Mouse (Mus musculus): ENCODE measurements around the gene Ppp1r13l. TPM values are rescaled to one million over a fixed set of nuclear protein-coding genes. Genes with fewer than 3 reads are reported as not detected.

Gene Ppp1r13l
- polyA plus RNA-seq, 1 experiment from 2014 or later: 19.4 TPM

- H3K27ac ChIP-seq (ENCODE audit: poor library complexity, severe bottlenecking): no peak overlapping the region
- H3K4me2 ChIP-seq: no peak overlapping the region
- H3K4me1 ChIP-seq (replicated peaks): peaks cover 46% of the 10 kb centered on the region
- H3K27me3 ChIP-seq (replicated peaks): 0 out of 2 replicates have a peak, but pooled peaks cover under 1% of the 10 kb centered on the region
- H3K36me3 ChIP-seq: no peaks in the 10 kb centered on the region
- H3K9ac ChIP-seq: no peak overlapping the region
- 61% methylated on average over 5 of the region's 5 CpGs for WGBS
- no peak for ATAC-seq (ENCODE audit: insufficient number of reproducible peaks, low FRiP score)
- no peak overlapping the region for H3K4me3 ChIP-seq
- no peaks in the 10 kb centered on the region for H3K9me3 ChIP-seq (replicated peaks)
Measured at GRCm38 (mm10) chr7:19321464-19321863, 38.1 kb upstream of the Ppp1r13l start.

DNA sequence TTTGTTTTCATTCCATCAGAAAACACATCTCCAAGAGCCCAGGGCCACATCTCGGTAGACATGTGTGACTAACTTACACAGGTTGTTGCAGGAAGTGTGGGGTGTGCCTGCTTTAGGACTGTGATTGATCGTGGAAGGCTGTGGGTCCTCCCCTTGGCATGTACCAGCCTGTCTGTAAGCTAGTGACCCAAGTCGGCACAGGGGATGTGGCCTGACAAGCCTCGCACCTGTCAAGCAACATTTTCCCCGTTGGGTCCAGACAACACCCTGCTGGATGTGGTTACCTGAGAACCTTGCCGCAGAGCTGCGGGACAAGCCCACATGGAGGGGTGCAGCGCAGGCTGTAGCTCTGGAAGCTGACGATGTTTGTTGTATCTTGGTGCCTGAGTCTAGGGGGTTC, 37.1 kb upstream of the Ppp1r13l start:
- ATAC-seq (ENCODE audit: insufficient number of reproducible peaks, low FRiP score): no peak
- Histone ChIP-seq H3K9ac (no peak overlapping the region), H3K4me2 (no peak overlapping the region), H3K4me1 (replicated peaks) (peaks cover 49% of the 10 kb centered on the region), H3K27ac (ENCODE audit: poor library complexity, severe bottlenecking) (no peak overlapping the region), H3K27me3 (replicated peaks) (no peaks in the 10 kb centered on the region), H3K9me3 (replicated peaks) (no peaks in the 10 kb centered on the region), H3K36me3 (no peaks in the 10 kb centered on the region), H3K4me3 (no peak overlapping the region)
- 46% methylated on average over 9 of the region's 9 CpGs for WGBS

GRCm38 (mm10) chr7:19324221-19324620, 35.3 kb upstream of the Ppp1r13l start:
- 85% methylated on average over 11 of the region's 11 CpGs for WGBS
- Histone ChIP-seq H3K4me1 (replicated peaks) (peaks cover 53% of the 10 kb centered on the region), H3K4me2 (no peak overlapping the region), H3K4me3 (no peak overlapping the region), H3K9ac (no peak overlapping the region), H3K27me3 (replicated peaks) (no peaks in the 10 kb centered on the region), H3K9me3 (replicated peaks) (peaks cover 3% of the 10 kb centered on the region; the same call in 1 of the 2 replicates), H3K36me3 (no peaks in the 10 kb centered on the region), H3K27ac (ENCODE audit: poor library complexity, severe bottlenecking) (no peak overlapping the region)
- ATAC-seq (ENCODE audit: insufficient number of reproducible peaks, low FRiP score): no peak

DNA sequence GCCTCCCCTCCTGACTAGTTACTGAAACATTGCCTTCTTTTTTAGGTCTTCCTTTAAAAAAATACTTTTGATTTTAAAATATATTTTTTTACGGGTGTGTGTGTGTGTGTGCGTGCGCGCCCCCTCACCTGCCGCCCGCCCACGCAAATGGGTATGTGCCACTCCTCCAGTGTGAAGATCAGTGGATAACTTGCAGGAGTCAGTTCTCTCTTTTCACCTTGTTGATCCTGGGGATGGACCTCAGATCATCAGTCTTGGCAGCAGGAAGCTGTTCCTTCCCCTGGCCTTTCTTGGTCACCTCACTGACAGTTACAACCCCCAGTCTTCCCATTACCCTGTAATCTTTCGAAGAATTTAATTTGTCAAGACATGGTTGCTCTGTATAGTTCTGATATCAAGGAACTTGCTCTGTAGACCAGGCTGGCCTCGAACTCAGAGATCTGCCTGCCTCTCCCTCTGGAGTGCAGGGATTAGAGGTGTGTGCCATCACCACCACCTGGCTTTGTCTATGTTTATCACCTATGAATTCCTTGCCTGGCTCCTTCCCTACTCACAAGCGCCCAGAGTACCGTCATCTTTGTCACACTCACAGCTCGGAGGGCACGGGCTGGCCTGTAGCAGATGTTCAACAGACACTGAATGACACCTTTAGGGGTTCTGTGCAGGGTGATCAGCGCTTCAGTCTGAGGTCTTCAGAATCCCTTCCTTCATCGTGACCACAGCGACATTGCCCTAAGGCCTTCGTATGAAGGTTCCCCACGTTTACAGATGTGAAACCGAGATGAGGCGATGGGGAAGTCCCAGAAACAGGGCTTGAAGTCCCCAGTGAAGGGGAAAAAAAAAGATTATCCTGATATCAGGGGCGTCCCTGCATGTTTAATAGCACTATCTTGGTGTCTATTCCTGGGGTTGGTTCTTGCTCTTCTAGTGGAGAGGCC, 34.0 kb upstream of the Ppp1r13l start:
- Histone ChIP-seq H3K9ac (peak overlapping the region; percentile 63; the same call in 1 of the 2 replicates), H3K4me3 (no peak overlapping the region), H3K36me3 (no peaks in the 10 kb centered on the region), H3K27me3 (replicated peaks) (no peaks in the 10 kb centered on the region), H3K4me1 (replicated peaks) (peaks cover 48% of the 10 kb centered on the region), H3K9me3 (replicated peaks) (peaks cover 3% of the 10 kb centered on the region; the same call in 1 of the 2 replicates), H3K4me2 (peak overlapping the region; percentile 81), H3K27ac (ENCODE audit: poor library complexity, severe bottlenecking) (0 out of 2 replicates have a peak overlapping the region, but pooled peaks have one; percentile 17)
- WGBS: 64% methylated on average over 21 of the region's 21 CpGs
- ATAC-seq (ENCODE audit: insufficient number of reproducible peaks, low FRiP score): no peak

- under 1% methylated on average over 20 of the region's 20 CpGs for WGBS
- Histone ChIP-seq H3K36me3 (no peaks in the 10 kb centered on the region), H3K27ac (ENCODE audit: poor library complexity, severe bottlenecking) (peak overlapping the region; percentile 93), H3K4me3 (peak overlapping the region; percentile 41), H3K9ac (peak overlapping the region; percentile 63), H3K27me3 (replicated peaks) (no peaks in the 10 kb centered on the region), H3K4me1 (replicated peaks) (peaks cover 47% of the 10 kb centered on the region), H3K4me2 (peak overlapping the region; percentile 81), H3K9me3 (replicated peaks) (peaks cover 3% of the 10 kb centered on the region; the same call in 1 of the 2 replicates)
- ATAC-seq (ENCODE audit: insufficient number of reproducible peaks, low FRiP score): peak; percentile 84
Measured at GRCm38 (mm10) chr7:19326359-19326758, 33.2 kb upstream of the Ppp1r13l start.

GRCm38 (mm10) chr7:19327128-19327527, 32.4 kb upstream of the Ppp1r13l start:
- peak overlapping the region; percentile 41 for H3K4me3 ChIP-seq
- H3K27ac ChIP-seq (ENCODE audit: poor library complexity, severe bottlenecking): peak overlapping the region; percentile 93
- H3K36me3 ChIP-seq: no peaks in the 10 kb centered on the region
- 0% methylated on average over 22 of the region's 22 CpGs for WGBS
- H3K4me2 ChIP-seq: peak overlapping the region; percentile 81
- H3K27me3 ChIP-seq (replicated peaks): no peaks in the 10 kb centered on the region
- peaks cover 3% of the 10 kb centered on the region; the same call in 1 of the 2 replicates for H3K9me3 ChIP-seq (replicated peaks)
- peaks cover 48% of the 10 kb centered on the region for H3K4me1 ChIP-seq (replicated peaks)
- peak overlapping the region; percentile 63 for H3K9ac ChIP-seq
- peak; percentile 87 for ATAC-seq (ENCODE audit: insufficient number of reproducible peaks, low FRiP score)

DNA sequence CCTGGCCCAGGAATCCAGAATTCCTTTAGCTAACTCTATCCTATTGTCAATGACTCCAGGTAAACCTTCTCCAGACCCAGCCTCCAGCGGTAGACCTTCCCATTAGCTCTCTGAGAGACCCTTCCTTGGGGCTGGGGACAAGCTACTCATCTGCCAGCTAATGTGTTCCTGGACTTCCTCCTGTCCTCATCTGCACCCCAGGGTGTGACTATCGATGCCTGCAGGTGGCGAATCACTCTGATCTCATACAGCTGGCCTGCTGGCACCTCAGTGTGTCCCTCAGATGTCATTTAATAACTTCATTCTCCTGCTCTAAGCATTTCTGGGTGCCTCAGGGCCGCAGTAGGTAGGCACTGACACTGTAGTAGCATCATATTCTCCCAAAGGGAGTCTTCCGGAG, 31.8 kb upstream of the Ppp1r13l start:
- peaks cover 3% of the 10 kb centered on the region; the same call in 1 of the 2 replicates for H3K9me3 ChIP-seq (replicated peaks)
- H3K9ac ChIP-seq: peak overlapping the region; percentile 63; the same call in 1 of the 2 replicates
- no peak for ATAC-seq (ENCODE audit: insufficient number of reproducible peaks, low FRiP score)
- no peaks in the 10 kb centered on the region for H3K36me3 ChIP-seq
- peak overlapping the region; percentile 81 for H3K4me2 ChIP-seq
- peaks cover 43% of the 10 kb centered on the region for H3K4me1 ChIP-seq (replicated peaks)
- peak overlapping the region; percentile 93 for H3K27ac ChIP-seq (ENCODE audit: poor library complexity, severe bottlenecking)
- no peaks in the 10 kb centered on the region for H3K27me3 ChIP-seq (replicated peaks)
- H3K4me3 ChIP-seq: peak overlapping the region; percentile 41; the same call in 1 of the 2 replicates
- WGBS: 76% methylated on average over 5 of the region's 5 CpGs

DNA sequence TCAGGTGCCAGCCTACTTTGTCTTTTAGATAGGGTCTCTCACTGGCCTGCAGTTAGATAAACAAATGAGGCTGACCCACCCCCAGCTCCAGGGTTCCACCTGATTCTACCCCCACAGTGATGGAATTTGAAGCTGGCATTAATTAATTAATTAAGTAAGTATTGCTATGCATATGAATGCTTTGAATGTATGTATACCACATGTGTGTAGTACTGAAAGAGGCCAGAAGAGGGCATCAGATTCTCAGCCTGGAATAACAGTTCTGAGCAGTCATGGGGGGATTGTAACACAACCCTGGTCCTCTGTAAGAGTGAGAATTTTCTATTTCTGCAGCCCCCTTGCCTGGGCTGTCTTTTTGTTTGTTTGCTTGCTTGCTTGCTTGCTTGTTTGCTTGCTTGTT, 31.1 kb upstream of the Ppp1r13l start:
- Histone ChIP-seq H3K9me3 (replicated peaks) (peaks cover 3% of the 10 kb centered on the region; the same call in 1 of the 2 replicates), H3K4me2 (no peak overlapping the region), H3K4me1 (replicated peaks) (peaks cover 43% of the 10 kb centered on the region), H3K27me3 (replicated peaks) (no peaks in the 10 kb centered on the region), H3K27ac (ENCODE audit: poor library complexity, severe bottlenecking) (no peak overlapping the region), H3K4me3 (no peak overlapping the region), H3K9ac (no peak overlapping the region), H3K36me3 (no peaks in the 10 kb centered on the region)
- ATAC-seq (ENCODE audit: insufficient number of reproducible peaks, low FRiP score): no peak

GRCm38 (mm10) chr7:19331910-19332309, 27.6 kb upstream of the Ppp1r13l start:
- Histone ChIP-seq H3K4me3 (no peak overlapping the region), H3K9ac (no peak overlapping the region), H3K4me2 (peak overlapping the region; percentile 72), H3K9me3 (replicated peaks) (peaks cover 3% of the 10 kb centered on the region; the same call in 1 of the 2 replicates), H3K27ac (ENCODE audit: poor library complexity, severe bottlenecking) (peak overlapping the region; percentile 34; the same call in 1 of the 2 replicates), H3K4me1 (replicated peaks) (peaks cover 49% of the 10 kb centered on the region), H3K27me3 (replicated peaks) (no peaks in the 10 kb centered on the region), H3K36me3 (no peaks in the 10 kb centered on the region)
- WGBS: 82% methylated on average over 2 of the region's 2 CpGs
- no peak for ATAC-seq (ENCODE audit: insufficient number of reproducible peaks, low FRiP score)

DNA sequence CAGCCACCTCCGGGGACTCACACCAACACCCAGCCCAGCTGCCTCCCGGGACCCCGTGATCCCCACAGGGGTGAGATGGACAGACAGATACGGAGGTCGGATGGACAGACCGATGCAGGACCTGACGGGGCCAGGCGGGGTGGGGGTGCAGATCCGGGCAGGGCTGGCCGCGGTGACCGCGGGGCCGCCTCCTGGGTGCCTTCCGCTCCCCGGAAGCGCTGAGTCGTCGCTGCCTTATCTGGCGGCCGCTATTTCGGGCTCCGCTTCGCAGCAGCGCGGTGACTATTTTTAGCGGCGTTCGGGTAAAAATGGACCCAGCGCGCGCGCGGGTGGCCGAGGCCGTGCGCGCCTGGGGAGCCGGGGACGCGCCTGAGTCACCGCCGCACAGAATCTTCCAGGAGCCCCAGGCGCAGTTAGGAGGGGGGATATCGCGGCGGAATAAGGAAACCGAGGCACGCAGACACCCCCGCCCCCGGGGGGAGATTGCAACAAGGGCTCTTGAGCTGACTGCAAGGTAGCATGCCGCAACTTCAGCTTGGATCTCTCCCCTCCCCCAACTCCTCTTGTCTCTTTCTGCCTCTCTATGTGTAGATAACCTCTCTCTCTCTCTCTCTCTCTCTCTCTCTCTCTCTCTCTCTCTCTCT, 26.7 kb upstream of the Ppp1r13l start:
- Histone ChIP-seq H3K27ac (ENCODE audit: poor library complexity, severe bottlenecking) (peak overlapping the region; percentile 89), H3K4me1 (replicated peaks) (peaks cover 49% of the 10 kb centered on the region), H3K36me3 (no peaks in the 10 kb centered on the region), H3K4me2 (peak overlapping the region; percentile 72), H3K9me3 (replicated peaks) (peaks cover 3% of the 10 kb centered on the region; the same call in 1 of the 2 replicates), H3K27me3 (replicated peaks) (no peaks in the 10 kb centered on the region), H3K4me3 (peak overlapping the region; percentile 73), H3K9ac (peak overlapping the region; percentile 79)
- WGBS: under 1% methylated on average over 52 of the region's 52 CpGs
- ATAC-seq (ENCODE audit: insufficient number of reproducible peaks, low FRiP score): peak; percentile 85

DNA sequence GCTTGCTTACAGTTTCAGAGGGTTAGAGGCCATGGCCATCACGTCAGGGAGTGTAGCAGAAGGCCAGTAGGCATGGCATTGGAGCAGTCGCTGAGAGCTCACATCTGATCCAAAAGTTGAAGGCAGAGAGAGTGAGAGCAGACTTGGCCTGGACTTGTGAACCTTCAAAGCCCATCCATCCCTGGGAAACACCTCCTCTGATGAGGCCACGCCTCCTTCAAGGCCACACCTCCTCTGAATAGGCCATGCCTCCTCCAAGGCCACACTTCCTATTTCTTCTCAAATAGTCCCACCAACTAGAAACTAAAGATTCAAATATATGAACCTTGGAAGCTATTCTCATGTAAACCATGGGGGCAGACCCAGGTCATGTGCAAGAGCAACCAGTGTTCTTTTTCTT, 24.0 kb upstream of the Ppp1r13l start:
- Histone ChIP-seq H3K4me3 (no peak overlapping the region), H3K4me1 (replicated peaks) (peaks cover 56% of the 10 kb centered on the region), H3K27me3 (replicated peaks) (no peaks in the 10 kb centered on the region), H3K9ac (no peak overlapping the region), H3K36me3 (no peaks in the 10 kb centered on the region), H3K27ac (ENCODE audit: poor library complexity, severe bottlenecking) (no peak overlapping the region), H3K9me3 (replicated peaks) (no peaks in the 10 kb centered on the region), H3K4me2 (no peak overlapping the region)
- 55% methylated on average over 3 of the region's 3 CpGs for WGBS
- ATAC-seq (ENCODE audit: insufficient number of reproducible peaks, low FRiP score): no peak
